Mouse (Mus musculus): ENCODE results near the gene Txnrd1. TPM values are rescaled to one million over a fixed set of nuclear protein-coding genes. Genes with fewer than 3 reads are reported as not detected.
A peak's percentile ranks its signal among the peaks of the same experiment; 100 is the strongest.

Txnrd1 gene
- polyA plus RNA-seq (2017; shearing (Covaris generic)) = 10 to 100 TPM; 17.5 to 20.6 TPM

DNA sequence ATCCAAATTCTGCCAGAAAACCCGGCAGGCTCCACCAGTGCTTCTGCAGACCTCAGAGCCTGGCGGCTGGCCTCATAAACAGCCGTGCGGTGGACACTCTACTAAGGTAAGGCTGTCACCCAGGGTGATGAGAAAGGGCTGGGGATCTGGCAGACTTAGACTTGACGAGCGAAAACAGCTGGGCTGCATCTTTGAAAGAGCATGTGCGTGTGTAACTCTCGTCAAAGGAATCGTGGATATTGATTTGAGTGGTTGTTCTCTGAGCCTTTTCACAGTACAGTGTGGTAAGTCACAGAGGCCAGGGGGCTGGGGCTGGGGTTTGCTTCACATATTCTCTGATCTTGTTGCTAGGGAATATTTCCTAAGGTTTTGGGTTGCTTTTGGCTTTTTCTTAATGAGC lies at the start of gene Txnrd1:
Txnrd1 (plus strand) TSS at position 26 of the 400 bp plus-strand sequence.
- no peak for ATAC-seq

DNA sequence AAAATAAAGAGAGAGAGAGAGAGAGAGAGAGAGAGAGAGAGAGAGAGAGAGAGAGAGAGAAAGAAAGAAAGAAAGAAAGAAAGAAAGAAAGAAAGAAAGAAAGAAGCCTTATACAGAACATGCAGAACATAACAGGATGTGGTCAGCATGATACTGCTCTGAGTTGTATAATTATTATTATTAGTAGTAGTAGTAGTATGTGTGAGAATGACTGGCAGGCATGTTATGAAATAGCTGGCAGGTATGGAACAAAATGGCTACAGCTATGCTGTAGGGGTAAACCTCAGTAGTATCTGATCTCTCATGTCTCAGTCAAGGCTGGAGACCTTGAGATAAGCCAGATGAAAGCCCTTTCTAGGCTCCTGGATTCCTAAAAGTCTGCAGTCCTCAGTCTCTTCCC lies 44.6 kb upstream of the Txnrd1 start:
- ATAC-seq = peak; percentile 71

DNA sequence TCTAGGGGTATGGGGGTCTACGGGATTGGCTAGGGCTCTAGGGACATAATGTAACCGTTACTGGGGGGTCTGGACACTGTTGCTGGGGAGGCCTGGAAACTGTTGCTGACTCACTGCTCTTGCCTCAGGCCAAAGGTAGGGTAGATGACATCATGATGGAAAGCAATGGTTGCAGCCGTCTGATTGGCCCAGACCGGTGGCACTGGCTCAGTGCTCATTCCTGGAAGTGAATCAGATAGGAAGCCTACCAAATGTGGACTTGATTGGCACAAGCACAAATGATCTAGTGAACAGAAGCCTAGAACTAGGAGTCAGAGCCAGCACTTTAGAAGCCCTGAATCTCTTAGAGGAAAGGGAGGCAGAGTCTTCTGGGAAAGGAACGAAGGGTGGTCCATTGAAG lies 43.2 kb upstream of the Txnrd1 start:
- no peak for ATAC-seq

DNA sequence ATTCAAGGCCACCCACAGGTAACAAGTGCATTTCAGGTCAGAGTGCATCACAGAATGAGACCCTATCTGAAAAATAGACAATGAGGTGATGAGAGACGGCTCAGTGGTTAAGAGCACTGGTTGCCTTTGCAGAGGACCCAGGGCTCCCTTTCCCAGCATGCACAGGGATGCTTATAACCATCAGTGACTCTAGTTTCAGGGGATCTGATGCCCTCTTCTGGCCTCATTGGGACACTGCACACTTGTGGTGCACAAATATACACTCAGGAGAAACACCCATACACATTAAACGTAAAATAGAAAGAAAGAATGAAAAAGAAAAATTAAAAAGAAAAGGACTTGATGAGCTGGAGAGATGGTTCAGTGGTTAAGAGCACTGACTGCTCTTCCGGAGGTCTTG lies 42.0 kb upstream of the Txnrd1 start:
- no peak for ATAC-seq

DNA sequence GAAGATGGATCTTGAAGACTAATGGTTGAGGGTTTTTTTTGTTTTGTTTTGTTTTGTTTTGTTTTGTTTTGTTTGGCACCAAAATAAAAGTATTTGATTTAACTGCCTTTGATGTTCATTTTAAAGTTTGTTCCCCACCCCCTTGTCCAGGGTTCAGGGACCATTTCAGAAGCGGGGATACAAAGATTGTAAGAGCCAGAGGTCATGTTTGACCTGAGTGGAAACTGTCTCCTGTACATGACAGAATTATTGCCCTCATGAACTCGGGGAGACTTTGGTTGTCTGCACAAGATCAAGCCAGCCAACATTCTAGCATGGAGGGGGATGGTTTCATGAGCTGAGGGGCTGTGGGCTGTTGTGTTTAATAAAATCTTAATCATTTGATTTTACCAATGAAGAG lies 41.4 kb upstream of the Txnrd1 start:
- ATAC-seq = no peak

DNA sequence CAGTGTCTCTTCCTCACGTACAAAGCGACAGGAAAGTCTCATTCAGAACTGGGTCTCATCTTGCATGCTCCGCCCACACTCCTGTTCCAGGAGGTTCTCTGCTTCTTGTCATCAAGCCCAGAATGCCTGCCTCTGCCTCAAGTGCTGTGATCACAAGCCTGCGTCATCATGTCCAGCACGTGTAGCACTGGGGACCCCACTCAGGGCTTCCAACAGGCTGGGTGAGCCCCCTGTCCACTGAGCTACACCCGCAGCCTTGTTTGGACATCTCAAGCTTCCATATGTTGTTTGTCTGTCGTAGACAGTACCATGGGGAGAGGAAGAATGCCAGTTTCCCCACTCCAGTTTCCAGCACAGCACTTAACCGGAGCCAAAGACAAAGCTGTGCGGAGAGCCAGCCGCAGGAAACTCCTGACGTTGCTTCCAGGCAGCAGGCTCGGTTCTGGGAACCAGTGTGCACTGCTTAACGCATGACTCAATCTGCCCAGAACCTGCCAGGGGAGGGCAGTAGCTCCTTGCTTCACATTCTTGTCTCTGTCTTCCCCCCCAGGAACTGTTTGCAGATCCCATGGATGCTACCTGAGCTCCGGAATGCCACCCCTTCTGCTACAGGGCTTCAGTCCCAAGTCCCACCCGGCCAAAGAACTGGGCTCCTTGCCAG lies 38.5 kb upstream of the Txnrd1 start:
- ATAC-seq = peak; percentile 71

DNA sequence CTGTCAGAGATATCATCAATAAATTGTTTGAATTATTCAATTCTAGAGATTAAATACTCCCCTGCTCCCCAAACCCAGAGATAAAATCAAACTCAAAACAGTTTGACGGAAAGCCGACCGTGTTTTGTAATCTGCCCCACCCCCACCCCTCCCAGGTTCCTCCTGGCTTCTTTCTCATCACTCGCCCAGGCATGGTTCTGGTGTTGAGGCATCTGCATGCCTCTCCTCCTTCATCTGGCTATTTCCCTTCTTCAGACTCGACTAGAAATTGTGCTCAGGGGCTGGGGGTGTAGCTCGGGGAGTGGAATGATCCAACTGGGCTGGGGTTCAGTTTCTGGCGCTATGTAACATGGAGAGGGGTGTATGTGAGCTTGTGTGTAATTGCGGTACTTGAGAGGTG lies 38.0 kb upstream of the Txnrd1 start:
- ATAC-seq = no peak

DNA sequence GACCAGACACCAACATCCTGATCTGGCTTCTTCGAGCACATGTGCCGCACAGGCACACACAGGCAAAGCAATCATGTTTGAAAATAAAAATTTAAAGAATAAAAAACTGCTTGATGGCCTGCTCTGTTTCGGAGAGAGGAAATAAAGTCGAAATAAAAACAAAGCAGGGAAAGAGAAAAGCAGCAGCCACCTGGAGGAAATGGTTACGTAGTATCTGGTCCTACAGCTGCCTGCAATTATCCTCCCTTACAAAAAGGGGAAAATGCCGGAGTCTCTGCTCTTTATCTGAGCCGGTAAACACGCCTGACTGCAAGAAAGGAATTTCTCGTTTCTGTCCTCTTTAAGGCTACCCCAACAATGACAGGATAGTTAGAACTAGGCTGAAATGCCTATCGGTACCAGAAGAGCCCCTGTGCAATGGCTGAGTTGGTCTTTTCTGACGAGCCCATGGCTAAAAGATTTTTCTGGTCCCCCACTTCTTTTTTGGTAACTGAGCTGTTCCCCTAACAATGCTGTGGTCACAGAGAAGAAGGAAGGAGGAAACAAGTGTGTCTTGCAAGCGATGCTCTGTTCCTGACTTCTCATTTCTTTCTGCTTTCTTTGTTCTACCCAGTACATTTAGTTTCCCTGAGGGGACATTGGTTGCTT lies 37.2 kb upstream of the Txnrd1 start:
- peak; percentile 16 for ATAC-seq

DNA sequence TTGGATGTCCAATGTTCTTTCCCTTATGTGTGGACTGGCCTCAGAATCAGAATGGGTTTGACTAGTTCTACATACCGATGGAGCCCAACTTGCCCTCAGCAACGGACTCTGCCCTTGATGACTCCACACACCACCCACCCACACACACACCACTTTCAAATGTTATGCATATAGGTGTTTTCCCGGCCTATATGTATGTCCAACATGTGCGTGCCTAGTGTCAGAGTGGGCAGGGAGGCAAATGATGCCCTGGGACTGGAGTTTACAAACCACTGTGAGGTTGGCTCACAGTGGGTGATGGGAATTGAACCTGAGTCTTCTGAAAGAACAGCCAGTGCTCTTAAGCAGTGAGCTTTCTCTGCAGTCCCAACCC lies 36.6 kb upstream of the Txnrd1 start:
- ATAC-seq = peak; percentile 42

DNA sequence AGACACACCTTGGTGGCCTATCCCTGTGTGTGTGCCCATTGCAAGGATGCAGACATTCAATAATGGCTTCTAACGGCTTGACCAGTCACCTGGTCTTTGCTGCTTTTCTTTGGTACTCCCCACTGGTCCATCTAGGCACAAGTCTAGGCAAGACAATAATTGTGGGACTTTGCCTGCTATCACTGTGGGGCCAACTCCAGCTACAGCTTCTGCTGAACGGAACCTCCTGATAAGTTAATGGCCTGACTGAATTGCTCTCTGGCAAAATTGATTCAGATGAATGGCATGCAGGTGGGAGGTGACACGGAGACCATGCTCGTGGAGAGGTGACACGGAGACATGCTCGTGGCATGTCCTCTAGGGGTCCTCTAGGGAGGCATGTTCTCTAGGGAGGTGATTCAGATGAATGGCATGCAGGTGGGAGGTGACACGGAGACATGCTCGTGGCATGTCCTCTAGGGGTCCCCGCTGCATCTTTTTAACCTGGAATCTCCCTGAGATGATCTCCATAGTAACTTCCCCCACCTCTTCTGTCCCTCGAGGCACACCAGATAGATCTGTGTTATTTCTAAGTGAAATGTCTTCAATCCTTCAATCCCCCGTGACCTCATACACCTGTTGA lies 35.3 kb upstream of the Txnrd1 start:
- no peak for ATAC-seq

DNA sequence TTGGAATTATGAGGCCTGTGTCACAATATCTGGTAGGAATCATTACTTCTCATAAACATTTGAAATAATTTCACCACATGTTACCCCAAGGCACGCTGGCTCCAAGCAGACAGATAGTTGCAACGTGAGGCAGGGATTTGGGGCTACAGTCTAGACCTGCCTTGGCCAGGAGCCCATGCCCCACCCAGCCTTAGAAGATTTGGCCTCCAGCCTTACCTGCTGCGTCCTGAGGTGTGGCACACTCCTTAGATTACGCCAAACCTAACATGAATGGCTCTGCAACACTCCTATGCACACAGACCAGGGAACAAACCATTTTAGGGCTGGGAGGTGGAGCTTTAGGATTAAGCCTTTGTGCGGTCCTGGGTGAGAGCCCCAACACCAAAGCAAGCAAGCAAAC lies 33.7 kb upstream of the Txnrd1 start:
- ATAC-seq = no peak

DNA sequence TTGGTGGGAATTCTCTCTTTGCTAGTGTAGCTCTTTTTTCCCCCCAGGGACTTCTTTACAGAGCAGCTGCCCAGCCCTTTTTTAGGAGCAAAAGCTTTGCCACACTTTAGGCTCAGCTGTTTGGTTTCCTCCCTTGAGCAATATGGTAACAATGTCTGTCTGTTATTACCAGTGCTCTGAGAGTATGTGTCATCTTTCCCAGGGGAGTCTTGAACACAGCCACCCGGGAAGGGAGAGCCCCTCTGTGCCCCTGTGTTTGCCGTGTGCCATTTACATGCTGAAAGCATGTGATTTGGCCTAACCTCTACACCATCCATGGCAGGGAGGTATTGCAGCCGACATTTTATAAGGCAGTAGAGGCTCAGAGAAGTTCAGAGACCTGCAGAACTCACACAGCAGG lies 29.4 kb upstream of the Txnrd1 start:
- no peak for ATAC-seq

DNA sequence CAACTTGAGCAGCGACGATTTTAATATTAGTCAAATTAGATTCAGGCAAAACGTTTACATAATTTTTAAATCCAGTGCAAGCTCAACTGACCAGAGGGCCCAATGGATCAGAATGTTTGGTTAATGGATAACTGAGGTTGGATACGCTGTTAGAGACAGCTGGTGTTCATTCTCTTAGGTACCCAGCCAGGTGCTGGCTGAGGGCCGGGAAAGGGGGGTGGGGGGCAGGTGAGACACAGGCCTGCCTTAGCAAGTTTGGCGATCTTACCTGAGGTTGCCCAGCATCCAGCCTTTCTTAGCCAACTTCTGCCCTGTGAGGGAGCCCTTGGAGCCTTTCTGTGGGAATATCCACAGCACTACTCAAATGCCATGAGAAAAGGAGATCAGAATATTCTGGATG lies 28.6 kb upstream of the Txnrd1 start:
- no peak for ATAC-seq

DNA sequence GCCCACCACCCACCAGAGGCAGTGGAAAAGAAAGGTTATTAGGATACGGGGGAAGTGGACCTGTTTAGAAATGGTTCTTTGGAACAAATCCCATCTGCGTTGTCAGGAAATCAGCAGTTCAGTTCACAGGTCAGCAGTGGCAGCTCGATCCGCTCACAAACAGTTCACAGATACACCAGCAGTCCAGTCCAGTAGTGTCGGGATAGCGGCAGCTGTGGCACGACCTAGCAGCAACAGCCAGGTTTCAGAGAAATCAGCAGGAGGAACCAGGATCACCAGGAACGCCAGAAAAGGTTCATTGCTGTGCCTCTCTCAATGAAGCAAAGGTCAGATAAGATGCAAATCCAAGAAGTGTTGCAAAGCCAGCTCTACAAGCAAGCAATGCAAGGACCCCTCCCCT lies 27.3 kb upstream of the Txnrd1 start:
- ATAC-seq = no peak

DNA sequence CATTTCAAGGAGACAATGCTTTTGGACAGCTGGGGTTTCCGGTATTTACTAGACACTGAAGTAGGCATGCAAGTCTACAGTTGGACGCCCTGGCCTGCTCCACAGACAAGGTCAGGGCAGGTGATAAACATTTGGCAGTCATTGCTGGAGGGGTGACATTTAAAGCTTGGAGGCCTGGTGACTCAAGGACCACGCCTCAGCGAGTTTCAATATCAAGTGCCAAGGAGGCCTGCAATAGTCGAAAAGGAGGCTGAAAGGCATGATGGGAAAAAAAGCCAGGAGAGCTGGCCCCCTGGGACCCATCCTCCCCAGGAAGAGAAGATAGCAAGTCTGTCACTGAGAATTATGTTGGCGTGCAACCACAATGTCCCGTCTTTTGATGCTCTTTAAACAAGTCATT lies 26.5 kb upstream of the Txnrd1 start:
- ATAC-seq = no peak

DNA sequence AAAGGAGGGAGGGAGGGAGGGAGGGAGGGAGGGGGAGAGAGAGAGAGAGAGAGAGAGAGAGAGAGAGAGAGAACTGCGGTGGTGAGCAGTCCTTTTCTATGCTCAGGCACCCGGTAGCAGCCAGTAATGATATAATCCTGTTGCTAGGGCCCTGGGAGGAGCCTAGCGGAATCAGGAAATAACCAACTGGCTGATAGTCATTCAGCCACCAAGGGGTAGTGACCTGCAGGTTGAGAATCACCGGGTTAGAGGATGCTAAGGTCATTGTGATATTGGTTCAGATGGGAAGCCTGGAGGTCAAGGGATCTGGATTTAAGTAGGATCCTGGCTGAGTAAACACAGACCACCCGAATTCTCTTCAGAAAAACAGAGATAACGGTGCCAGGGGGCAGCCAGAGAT lies 25.6 kb upstream of the Txnrd1 start:
- ATAC-seq = no peak

DNA sequence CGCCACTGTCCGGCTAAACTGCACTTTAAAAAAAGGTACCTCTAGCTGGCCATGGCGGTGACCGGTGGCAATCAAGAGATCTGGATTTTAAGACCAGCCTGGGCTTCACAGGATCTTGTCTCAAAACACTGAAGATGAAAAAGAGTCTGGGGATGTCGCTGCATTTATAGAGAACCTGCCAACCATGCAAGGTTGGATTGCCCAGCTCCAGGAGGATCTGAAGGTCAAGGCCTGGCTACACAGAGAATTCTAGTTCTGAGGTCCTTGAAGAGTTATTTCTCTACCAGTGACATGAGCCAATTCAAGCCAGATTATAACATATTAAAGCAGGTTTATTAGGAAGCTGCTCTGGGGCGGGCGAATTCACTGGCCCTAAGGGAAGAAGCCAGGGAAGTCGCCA lies 24.9 kb upstream of the Txnrd1 start:
- no peak for ATAC-seq

DNA sequence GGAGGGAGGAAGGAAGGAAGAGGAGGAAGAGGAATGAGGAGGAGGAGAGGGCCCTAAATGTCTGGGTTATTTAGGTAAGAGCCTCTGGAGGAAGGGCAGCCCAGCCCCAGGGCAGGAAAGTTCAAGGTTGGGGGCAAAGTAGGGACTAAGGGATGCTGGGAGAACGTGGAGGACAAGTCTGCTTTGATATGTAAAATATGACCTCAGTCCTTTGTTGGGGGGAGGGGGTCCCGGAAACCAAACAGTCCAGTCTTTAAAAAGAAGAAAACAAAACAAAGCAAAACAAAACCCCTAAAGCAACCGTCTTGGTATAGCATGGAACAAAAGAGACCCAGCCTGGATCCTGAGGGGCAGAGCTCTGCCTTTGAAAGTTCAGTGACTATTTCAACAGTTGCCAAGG lies 24.4 kb upstream of the Txnrd1 start:
- no peak for ATAC-seq

DNA sequence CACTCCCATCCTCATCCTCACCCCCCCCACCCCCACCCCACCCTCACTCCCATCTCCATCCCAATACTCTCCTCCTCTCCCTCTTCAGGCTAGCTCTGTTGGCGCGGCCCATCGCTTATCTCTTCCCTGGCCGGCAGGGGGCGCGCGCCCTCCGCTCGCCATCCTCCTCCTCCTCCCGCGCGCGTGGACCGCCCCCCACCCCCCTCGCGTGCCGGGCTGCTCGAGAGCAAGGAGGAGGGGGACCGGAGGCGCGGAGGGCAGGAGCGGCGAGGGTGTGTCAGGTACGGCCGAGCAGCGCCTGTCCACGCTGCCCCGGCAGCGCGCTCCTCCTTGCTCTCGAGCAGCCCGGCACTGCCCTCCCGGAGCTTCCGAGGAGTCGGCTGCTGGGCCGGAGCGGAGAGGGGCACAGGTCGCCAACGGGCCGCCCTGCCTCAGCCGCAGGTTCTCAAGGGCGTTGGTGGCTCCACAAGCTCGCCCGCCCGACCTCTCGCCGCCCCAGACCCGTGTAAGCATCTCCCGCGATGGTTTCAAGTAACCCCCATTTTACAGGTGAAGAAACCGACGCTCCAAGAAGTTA lies 21.8 kb upstream of the Txnrd1 start:
- peak; percentile 95 for ATAC-seq

DNA sequence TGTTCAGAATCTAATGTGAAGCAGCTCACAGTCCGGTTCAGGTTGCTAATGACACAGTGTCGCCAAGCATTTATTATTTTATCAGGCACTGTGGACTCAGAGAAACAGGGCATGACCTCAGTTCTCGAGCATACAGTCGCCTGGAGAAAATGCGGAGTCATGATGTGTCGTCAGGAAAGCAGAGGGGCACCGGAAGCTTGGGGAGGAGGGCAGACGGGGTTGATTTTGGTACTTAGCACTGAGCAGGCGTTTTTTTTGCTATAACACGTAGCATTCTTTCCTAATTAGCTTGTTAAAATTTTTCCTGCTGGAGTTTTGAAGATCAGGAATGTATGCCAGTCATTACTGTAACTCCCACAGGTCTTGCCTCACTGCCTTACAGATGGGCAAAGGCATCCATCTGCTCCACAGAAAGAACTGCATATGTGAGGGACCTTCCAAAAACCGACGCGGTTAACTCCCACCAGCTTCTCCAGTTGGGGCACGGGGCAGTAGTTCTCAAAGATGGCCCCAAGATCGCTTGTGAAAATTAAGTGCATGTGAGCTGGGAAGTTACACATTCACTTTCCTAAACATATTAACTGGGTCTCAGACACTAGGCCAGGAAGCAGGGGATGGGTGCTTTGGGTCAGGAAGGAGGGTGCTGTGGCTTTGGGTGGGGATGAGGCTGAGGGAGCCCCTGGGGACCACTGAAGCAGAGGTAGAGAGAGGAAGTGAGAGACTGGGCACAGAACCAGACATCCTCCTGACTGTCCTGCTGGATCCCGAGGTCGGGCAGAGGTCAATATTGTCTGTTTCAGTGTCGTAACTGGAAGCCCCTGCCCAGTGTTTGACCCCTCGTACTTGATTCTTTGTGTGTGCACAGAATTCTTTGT lies 19.4 kb upstream of the Txnrd1 start:
- ATAC-seq = no peak

DNA sequence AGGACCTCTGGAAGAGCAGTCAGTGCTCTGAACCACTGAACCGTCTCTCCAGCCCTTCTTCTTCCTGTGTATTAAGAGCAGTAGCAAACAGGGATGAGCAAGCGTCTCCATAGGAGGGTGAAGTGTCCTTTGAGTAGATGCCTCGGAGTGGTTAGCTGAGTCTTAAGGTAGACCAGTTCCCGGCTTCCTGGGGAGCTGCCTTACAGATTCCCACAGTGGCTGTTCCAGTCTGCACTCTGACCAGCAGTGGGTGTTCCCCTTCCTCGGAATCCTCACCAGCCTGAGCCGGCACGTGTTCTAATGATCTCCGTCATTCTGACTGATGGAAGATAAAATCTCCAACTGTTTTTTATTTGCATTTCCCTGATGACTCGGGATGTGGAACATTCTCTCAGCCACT lies 17.3 kb upstream of the Txnrd1 start:
- ATAC-seq = no peak

DNA sequence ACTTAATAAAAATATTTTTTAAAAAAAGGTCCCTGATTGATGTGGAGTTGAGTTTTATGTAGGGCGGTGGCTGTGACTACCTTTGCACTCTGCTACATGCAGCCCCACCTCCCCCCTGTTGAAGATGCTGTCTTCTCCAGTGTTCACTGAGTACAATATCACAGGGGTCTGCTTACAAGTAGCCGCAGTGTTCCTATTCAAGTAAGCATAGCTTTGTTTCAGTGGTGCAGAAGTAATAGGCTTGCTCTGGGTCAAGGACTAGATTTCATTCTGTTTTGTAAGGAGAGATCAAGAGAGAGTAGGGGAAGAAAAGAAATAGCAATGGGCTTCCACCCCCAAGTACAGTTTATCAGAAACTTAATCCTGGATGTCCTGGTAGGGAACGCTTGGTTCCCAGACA lies 16.2 kb upstream of the Txnrd1 start:
- ATAC-seq = no peak

DNA sequence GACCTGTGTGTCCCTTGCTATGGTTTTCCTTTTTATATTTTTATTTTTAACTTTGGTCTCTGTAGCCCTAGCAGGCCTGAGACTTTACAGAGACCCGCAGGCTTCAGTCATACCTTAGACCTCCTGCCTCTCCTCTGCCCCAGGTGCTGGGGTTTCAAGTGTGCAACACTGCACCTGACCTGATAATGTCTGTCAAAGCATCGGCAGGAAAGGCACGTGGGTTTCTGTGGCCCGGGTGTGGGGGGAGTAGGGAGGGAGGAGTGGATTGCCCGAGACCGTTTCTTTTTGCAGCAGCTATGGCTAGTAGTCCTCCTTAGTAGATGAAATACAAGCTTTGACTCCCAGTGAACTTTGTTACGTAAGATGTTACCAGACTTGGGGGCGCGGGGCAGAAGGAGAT lies 15.8 kb upstream of the Txnrd1 start:
- no peak for ATAC-seq

All from CD4-positive, CD25-positive, alpha-beta regulatory T cell, adult 4 months (primary cell).